Mouse (Mus musculus) testis, postnatal 10 days (tissue): ENCODE results near the gene 5530401A14Rik.

Experiments
- DNase-seq: peaks from one replicate; pipeline ENCODE4 v3.0.0; 2021; ENCODE audit warnings: low spot score

5530401A14Rik gene

DNA sequence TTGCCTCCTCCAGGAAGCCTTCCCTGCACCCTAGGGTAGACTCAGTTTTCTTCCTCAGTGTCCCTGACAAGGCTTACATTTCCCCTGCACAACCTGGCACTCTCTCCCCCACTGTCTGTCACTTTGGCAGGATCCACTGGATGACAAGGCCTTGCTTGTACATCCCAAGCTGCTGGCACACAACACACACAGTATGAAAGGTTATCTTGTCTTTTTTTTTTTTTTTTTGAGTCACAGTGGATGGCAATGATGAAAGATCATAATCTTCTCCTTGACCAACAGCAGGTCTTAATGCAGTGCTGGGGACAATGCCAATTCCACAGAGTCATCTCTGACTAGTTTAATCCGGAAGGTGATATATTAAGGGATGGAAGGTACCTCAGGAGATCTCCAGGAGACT is 77.0 kb downstream of the 5530401A14Rik start:
- no peak for DNase-seq

- DNase-seq: peak; percentile 45
These were observed 80.5 kb downstream of the 5530401A14Rik start for GRCm38 (mm10) chr11:81940988-81941387.

GRCm38 (mm10) chr11:81942167-81942566 is 81.7 kb downstream of the 5530401A14Rik start:
- no peak for DNase-seq
